Mouse (Mus musculus): ENCODE measurements around the gene Fgfr2.

GRCm38 (mm10) chr7:130165408-130165807, 2957.7 kb downstream of the Fgfr2 start:
- no peak for TF ChIP-seq CTCF (IDR thresholded peaks at IDR 0.05; ENCODE audit: extremely low read depth, insufficient read length, insufficient replicate concordance, low read depth, low read length)
- TF ChIP-seq POLR2A (IDR thresholded peaks at IDR 0.05; ENCODE audit: low read depth, low read length), result no peak

All from small intestine, adult 2 months (tissue).